Mouse (Mus musculus): ENCODE measurements around the gene Rgs8. TPM values are rescaled to one million over a fixed set of nuclear protein-coding genes. Genes with fewer than 3 reads are reported as not detected.

Gene Rgs8
- total RNA-seq, 2 experiments from 2014 or later = not detected

- no peak for DNase-seq (ENCODE audit: low spot score)
Measured at GRCm38 (mm10) chr1:153703445-153703991, 50.7 kb downstream of the Rgs8 start.

- no peak for DNase-seq (ENCODE audit: low spot score)
Measured at GRCm38 (mm10) chr1:153704174-153704573, 51.3 kb downstream of the Rgs8 start.

GRCm38 (mm10) chr1:153704996-153705395 is 52.2 kb downstream of the Rgs8 start:
- no peak for DNase-seq (ENCODE audit: low spot score)

- DNase-seq (ENCODE audit: low spot score) = no peak
Measured at GRCm38 (mm10) chr1:153708626-153709025, 55.8 kb downstream of the Rgs8 start.

GRCm38 (mm10) chr1:153709451-153709850 is 56.6 kb downstream of the Rgs8 start:
- no peak for DNase-seq (ENCODE audit: low spot score)

- DNase-seq (ENCODE audit: low spot score) = no peak
Measured at GRCm38 (mm10) chr1:153711544-153712262, 58.9 kb downstream of the Rgs8 start.

GRCm38 (mm10) chr1:153712633-153713032 is 59.8 kb downstream of the Rgs8 start:
- no peak for DNase-seq (ENCODE audit: low spot score)

- DNase-seq (ENCODE audit: low spot score) = no peak
Measured at GRCm38 (mm10) chr1:153717990-153718389, 65.2 kb downstream of the Rgs8 start.

- no peak for DNase-seq (ENCODE audit: low spot score)
Measured at GRCm38 (mm10) chr1:153720935-153721334, 68.1 kb downstream of the Rgs8 start.

- DNase-seq (ENCODE audit: low spot score) = no peak
Measured at GRCm38 (mm10) chr1:153721565-153722310, 68.9 kb downstream of the Rgs8 start.

GRCm38 (mm10) chr1:153723426-153723825 is 70.6 kb downstream of the Rgs8 start:
- no peak for DNase-seq (ENCODE audit: low spot score)

- DNase-seq (ENCODE audit: low spot score) = no peak
Measured at GRCm38 (mm10) chr1:153726636-153727035, 73.8 kb downstream of the Rgs8 start.

- no peak for DNase-seq (ENCODE audit: low spot score)
Measured at GRCm38 (mm10) chr1:153729806-153730205, 77.0 kb downstream of the Rgs8 start.

- no peak for DNase-seq (ENCODE audit: low spot score)
Measured at GRCm38 (mm10) chr1:153730671-153731070, 77.8 kb downstream of the Rgs8 start.

GRCm38 (mm10) chr1:153733181-153733580 is 80.4 kb downstream of the Rgs8 start:
- DNase-seq (ENCODE audit: low spot score) = no peak

GRCm38 (mm10) chr1:153734866-153735265 is 82.0 kb downstream of the Rgs8 start:
- DNase-seq (ENCODE audit: low spot score) = no peak

GRCm38 (mm10) chr1:153736096-153736495 is 83.3 kb downstream of the Rgs8 start:
- no peak for DNase-seq (ENCODE audit: low spot score)

GRCm38 (mm10) chr1:153737101-153738085 is 84.6 kb downstream of the Rgs8 start:
- no peak for DNase-seq (ENCODE audit: low spot score)

GRCm38 (mm10) chr1:153739437-153740015 is 86.7 kb downstream of the Rgs8 start:
- no peak for DNase-seq (ENCODE audit: low spot score)

GRCm38 (mm10) chr1:153740145-153740544 is 87.3 kb downstream of the Rgs8 start, which contains the start of gene Rgs16:
Gene Rgs16, plus strand, starts transcription at chr1:153740349.
- peak; percentile 80 for DNase-seq (ENCODE audit: low spot score)
